Mouse (Mus musculus): Measurements from ENCODE around the gene Olfr224. TPM values are rescaled to one million over a fixed set of nuclear protein-coding genes. Genes with fewer than 3 reads are reported as not detected.

The Olfr224 gene
- total and polyA plus RNA-seq, 3 experiments, result 1.3 TPM; not detected in 2

- Histone ChIP-seq H3K4me1 (ENCODE audit: control insufficient read depth, insufficient read depth, low read length) (no peaks in the 10 kb centered on the region), H3K4me3 (no peak overlapping the region), H3K36me3 (ENCODE audit: control insufficient read depth, insufficient read depth, low read length) (no peaks in the 10 kb centered on the region), H3K79me2 (replicated peaks; ENCODE audit: control insufficient read depth, insufficient read depth, low read length) (no peaks in the 10 kb centered on the region), H3K9ac (ENCODE audit: low read depth, low read length) (no peak overlapping the region), H3K27me3 (ENCODE audit: control insufficient read depth, insufficient read depth, low read length) (no peaks in the 10 kb centered on the region), H3K27ac (no peak overlapping the region)
- no peak for DNase-seq
- intact Hi-C loops (cut with DNase I), result no loop called here
- TF ChIP-seq CTCF (IDR thresholded peaks at IDR 0.05) (no peak), EP300 (IDR thresholded peaks at IDR 0.05; ENCODE audit: insufficient read depth, low read depth, low read length) (no peak), POLR2A (IDR thresholded peaks at IDR 0.05; ENCODE audit: insufficient read depth, low read depth, low read length) (no peak)
- WGBS, result 81% methylated on average over 13 of the region's 13 CpGs
Observed at GRCm38 (mm10) chr11:58597837-58598236, 27.5 kb upstream of the Olfr224 start.

- no peak for DNase-seq
- H3K4me1 ChIP-seq (ENCODE audit: control insufficient read depth, insufficient read depth, low read length), result no peaks in the 10 kb centered on the region
- H3K27me3 ChIP-seq (ENCODE audit: control insufficient read depth, insufficient read depth, low read length), result no peaks in the 10 kb centered on the region
- WGBS, result 68% methylated on average over 6 of the region's 6 CpGs
- intact Hi-C loops (cut with DNase I), result no loop called here
- no peaks in the 10 kb centered on the region for H3K79me2 ChIP-seq (replicated peaks; ENCODE audit: control insufficient read depth, insufficient read depth, low read length)
- H3K9ac ChIP-seq (ENCODE audit: low read depth, low read length), result no peak within 1 kb of the TSS
- H3K36me3 ChIP-seq (ENCODE audit: control insufficient read depth, insufficient read depth, low read length), result no peaks in the 10 kb centered on the region
- no peak within 1 kb of the TSS for H3K4me3 ChIP-seq
- TF ChIP-seq EP300 (IDR thresholded peaks at IDR 0.05; ENCODE audit: insufficient read depth, low read depth, low read length) (no peak), POLR2A (IDR thresholded peaks at IDR 0.05; ENCODE audit: insufficient read depth, low read depth, low read length) (no peak), CTCF (IDR thresholded peaks at IDR 0.05) (no peak)
- no peak within 1 kb of the TSS for H3K27ac ChIP-seq
Observed at GRCm38 (mm10) chr11:58594814-58595213, 24.5 kb upstream of the Olfr224 start, which contains the start of gene Olfr324. Gene Olfr324 (plus strand): TSS chr11:58595114.

GRCm38 (mm10) chr11:58588620-58589250 is 18.4 kb upstream of the Olfr224 start:
- no peak overlapping the region for H3K27ac ChIP-seq
- no peaks in the 10 kb centered on the region for H3K4me1 ChIP-seq (ENCODE audit: control insufficient read depth, insufficient read depth, low read length)
- WGBS, result 52% methylated on average over 3 of the region's 3 CpGs
- no peak for DNase-seq
- intact Hi-C loops (cut with DNase I), result loop anchor here (5.0 kb wide), 2 partner anchors 186 to 351 kb away; no protein-coding TSS in a partner anchor
- H3K27me3 ChIP-seq (ENCODE audit: control insufficient read depth, insufficient read depth, low read length), result no peaks in the 10 kb centered on the region
- H3K79me2 ChIP-seq (replicated peaks; ENCODE audit: control insufficient read depth, insufficient read depth, low read length), result no peaks in the 10 kb centered on the region
- no peak overlapping the region for H3K9ac ChIP-seq (ENCODE audit: low read depth, low read length)
- H3K36me3 ChIP-seq (ENCODE audit: control insufficient read depth, insufficient read depth, low read length), result no peaks in the 10 kb centered on the region
- TF ChIP-seq EP300 (IDR thresholded peaks at IDR 0.05; ENCODE audit: insufficient read depth, low read depth, low read length) (no peak), CTCF (IDR thresholded peaks at IDR 0.05) (no peak), POLR2A (IDR thresholded peaks at IDR 0.05; ENCODE audit: insufficient read depth, low read depth, low read length) (no peak)
- H3K4me3 ChIP-seq, result no peak overlapping the region

- Histone ChIP-seq H3K36me3 (ENCODE audit: control insufficient read depth, insufficient read depth, low read length) (no peaks in the 10 kb centered on the region), H3K4me3 (no peak overlapping the region), H3K27ac (no peak overlapping the region), H3K27me3 (ENCODE audit: control insufficient read depth, insufficient read depth, low read length) (no peaks in the 10 kb centered on the region), H3K9ac (ENCODE audit: low read depth, low read length) (no peak overlapping the region), H3K4me1 (ENCODE audit: control insufficient read depth, insufficient read depth, low read length) (no peaks in the 10 kb centered on the region), H3K79me2 (replicated peaks; ENCODE audit: control insufficient read depth, insufficient read depth, low read length) (no peaks in the 10 kb centered on the region)
- TF ChIP-seq CTCF (IDR thresholded peaks at IDR 0.05) (peak; percentile 89), POLR2A (IDR thresholded peaks at IDR 0.05; ENCODE audit: insufficient read depth, low read depth, low read length) (no peak)
- intact Hi-C loops (cut with DNase I), result loop anchor here (5.0 kb wide), 2 partner anchors 186 to 351 kb away; no protein-coding TSS in a partner anchor
- DNase-seq, result peak; percentile 19 to 56
- WGBS, result 64% methylated on average over 7 of the region's 7 CpGs
Observed at GRCm38 (mm10) chr11:58587898-58588348, 17.6 kb upstream of the Olfr224 start.

- Histone ChIP-seq H3K4me3 (no peak overlapping the region), H3K4me1 (ENCODE audit: control insufficient read depth, insufficient read depth, low read length) (no peaks in the 10 kb centered on the region), H3K79me2 (replicated peaks; ENCODE audit: control insufficient read depth, insufficient read depth, low read length) (no peaks in the 10 kb centered on the region), H3K27me3 (ENCODE audit: control insufficient read depth, insufficient read depth, low read length) (no peaks in the 10 kb centered on the region), H3K36me3 (ENCODE audit: control insufficient read depth, insufficient read depth, low read length) (no peaks in the 10 kb centered on the region), H3K9ac (ENCODE audit: low read depth, low read length) (no peak overlapping the region), H3K27ac (no peak overlapping the region)
- intact Hi-C loops (cut with DNase I), result no loop called here
- DNase-seq, result no peak
- TF ChIP-seq CTCF (IDR thresholded peaks at IDR 0.05), result no peak
- no peak for TF ChIP-seq POLR2A (IDR thresholded peaks at IDR 0.05; ENCODE audit: insufficient read depth, low read depth, low read length)
- no peak for TF ChIP-seq EP300 (IDR thresholded peaks at IDR 0.05; ENCODE audit: insufficient read depth, low read depth, low read length)
- WGBS, result 61% methylated on average over 8 of the region's 8 CpGs
Observed at GRCm38 (mm10) chr11:58578636-58579035, 8.3 kb upstream of the Olfr224 start.

- TF ChIP-seq POLR2A (IDR thresholded peaks at IDR 0.05; ENCODE audit: insufficient read depth, low read depth, low read length) (no peak), CTCF (IDR thresholded peaks at IDR 0.05) (no peak), EP300 (IDR thresholded peaks at IDR 0.05; ENCODE audit: insufficient read depth, low read depth, low read length) (no peak)
- DNase-seq, result no peak
- Histone ChIP-seq H3K4me3 (no peak within 1 kb of the TSS), H3K4me1 (ENCODE audit: control insufficient read depth, insufficient read depth, low read length) (no peaks in the 10 kb centered on the region), H3K27me3 (ENCODE audit: control insufficient read depth, insufficient read depth, low read length) (no peaks in the 10 kb centered on the region), H3K27ac (no peak within 1 kb of the TSS), H3K36me3 (ENCODE audit: control insufficient read depth, insufficient read depth, low read length) (no peaks in the 10 kb centered on the region), H3K9ac (ENCODE audit: low read depth, low read length) (no peak within 1 kb of the TSS), H3K79me2 (replicated peaks; ENCODE audit: control insufficient read depth, insufficient read depth, low read length) (no peaks in the 10 kb centered on the region)
- intact Hi-C loops (cut with DNase I), result no loop called here
- 61% methylated on average over 1 of the region's 1 CpGs for WGBS
Observed at GRCm38 (mm10) chr11:58577430-58577829, 7.1 kb upstream of the Olfr224 start, which contains the start of gene Olfr325. Gene Olfr325 (plus strand): TSS chr11:58577730.
